Mouse (Mus musculus): ENCODE measurements at regions not wholly inside any gene's neighbourhood (a gene's known extent, or its start where the extent isn't known, plus 50 kb on each side); places are given as distances from the start of the nearest gene placed in this dataset. TPM values are rescaled to one million over a fixed set of nuclear protein-coding genes. Genes with fewer than 3 reads are reported as not detected.
"Not testable (repeated sequence)": the region's sequence is repeated elsewhere in the genome, so short reads cannot be mapped to it uniquely, and the experiment has no call there.

DNA sequence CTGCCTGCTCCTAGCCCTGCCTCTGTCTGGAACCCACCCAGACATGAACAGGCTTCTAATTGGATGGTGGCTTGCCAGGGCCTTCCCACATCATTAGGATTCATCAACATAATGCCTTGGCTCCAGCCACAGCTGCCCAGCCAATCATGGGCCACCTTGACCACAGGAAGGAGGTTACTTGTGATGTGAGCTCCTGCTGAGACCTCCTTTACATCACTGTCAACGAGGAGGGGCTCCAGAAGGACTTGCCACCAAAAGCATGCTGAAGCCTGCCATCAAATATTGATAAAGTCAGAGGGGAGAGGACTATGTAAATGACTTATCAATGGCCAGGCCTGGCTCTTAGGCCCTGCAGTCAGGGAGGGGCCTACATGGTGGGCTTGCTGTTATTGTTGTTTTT lies 175.6 kb downstream of the Map1s start:
- not testable (repeated sequence) for DNase-seq (ENCODE audit: low spot score)

GRCm38 (mm10) chr8:71127131-71127530 lies 145.4 kb upstream of the Myo9b start:
- not testable (repeated sequence) for DNase-seq (ENCODE audit: low spot score)

DNA sequence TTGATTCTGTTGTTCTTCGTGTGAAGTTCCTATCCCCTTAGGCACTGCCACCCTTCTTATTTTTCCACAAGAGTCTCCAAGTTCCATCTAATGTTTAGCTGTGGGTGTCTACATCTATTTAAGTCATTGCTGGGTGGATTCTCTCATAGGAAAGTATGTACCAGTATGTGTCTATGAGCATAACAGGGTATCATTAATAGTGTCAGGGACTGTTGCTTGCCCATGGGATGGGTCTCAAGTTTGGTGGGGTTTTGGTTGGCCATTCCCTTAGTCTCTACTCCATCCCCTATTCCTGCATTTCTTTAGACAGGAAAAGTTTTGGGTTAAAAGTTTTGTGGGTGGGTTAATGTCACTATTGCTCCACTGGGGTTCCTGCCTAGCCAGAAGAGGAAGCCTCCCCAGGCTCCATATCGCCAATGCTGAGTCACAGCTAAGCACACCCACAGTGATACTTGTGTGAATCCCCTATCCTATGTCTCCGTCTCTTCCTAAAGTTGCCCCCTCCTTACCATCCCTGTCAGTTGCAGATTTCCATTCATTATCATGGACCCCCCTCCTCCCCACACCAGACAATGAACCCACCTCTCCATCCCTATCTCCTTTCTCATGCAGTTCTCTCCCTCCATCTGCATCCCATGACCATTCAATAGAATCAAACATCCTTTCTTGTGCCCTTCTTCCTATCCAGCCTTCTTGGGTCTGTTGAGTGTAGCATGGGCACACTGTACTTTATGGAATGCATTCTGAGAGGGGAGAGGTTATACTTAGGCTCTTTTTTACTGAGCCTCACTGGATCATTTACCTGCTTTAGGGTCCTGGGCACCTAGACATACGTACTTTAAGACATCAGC lies 141.9 kb upstream of the Myo9b start:
- no peak for DNase-seq (ENCODE audit: low spot score)

- peak; percentile 6 for DNase-seq (ENCODE audit: low spot score)
Measured at GRCm38 (mm10) chr8:71131327-71132089, 141.0 kb upstream of the Myo9b start.

- not testable (repeated sequence) for DNase-seq (ENCODE audit: low spot score)
Measured at GRCm38 (mm10) chr8:71132898-71133297, 139.6 kb upstream of the Myo9b start.

DNA sequence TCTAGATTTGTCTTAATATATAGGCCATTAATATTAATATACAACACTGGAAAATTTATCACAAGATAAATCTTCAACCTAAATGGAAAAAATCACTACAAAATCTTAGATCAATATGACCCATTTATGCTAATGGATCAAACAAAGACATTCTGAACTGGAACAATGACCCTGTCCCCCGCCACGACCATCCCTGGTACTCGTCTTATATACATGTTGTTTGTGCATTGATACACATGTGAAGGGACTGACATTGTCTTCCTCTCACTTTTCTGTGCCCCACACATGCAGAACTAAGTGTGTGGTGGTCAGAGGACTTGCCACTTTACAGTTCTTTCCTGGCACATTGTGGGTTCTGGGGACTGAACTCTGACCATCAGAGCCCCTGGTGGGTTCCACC lies 135.4 kb upstream of the Myo9b start:
- not testable (repeated sequence) for DNase-seq (ENCODE audit: low spot score)

GRCm38 (mm10) chr8:71142373-71142973 lies 130.0 kb upstream of the Myo9b start:
- DNase-seq (ENCODE audit: low spot score), result not testable (repeated sequence)

DNA sequence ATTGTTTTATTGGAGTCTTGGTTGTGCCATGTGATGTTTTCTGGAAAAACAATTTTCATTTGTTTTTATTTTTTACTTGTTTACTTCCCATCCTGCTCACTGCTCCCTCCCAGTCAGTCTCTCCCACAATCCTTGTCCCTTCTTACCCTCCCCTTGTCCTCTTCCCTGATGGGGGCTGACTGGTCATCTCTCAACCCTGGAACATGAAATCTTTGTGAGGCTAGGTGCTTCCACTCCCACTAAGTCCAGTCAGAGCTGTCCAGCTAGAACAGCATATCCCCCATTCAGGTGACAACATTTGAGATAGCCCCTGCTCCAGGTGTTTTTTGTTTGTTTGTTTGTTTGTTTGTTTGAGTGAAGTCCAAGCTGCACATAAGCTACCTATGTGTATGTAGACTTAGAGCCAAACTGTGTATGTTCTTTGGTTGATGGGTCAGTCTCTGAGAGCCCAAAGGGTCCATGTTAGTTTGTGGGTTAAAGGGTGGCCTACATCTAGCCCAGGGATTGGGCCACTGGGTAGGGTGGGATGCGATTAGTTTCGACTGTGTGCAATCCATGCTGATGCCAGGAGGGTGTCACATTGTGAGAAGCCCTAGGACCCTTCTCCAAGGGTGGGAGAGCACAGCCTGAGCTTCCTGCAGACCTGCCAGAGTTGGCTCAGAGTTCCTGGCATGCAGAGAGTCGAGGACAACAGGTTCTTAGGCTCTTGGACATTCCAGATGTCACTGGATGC lies 100.9 kb upstream of the Myo9b start:
- not testable (repeated sequence) for DNase-seq (ENCODE audit: low spot score)

DNA sequence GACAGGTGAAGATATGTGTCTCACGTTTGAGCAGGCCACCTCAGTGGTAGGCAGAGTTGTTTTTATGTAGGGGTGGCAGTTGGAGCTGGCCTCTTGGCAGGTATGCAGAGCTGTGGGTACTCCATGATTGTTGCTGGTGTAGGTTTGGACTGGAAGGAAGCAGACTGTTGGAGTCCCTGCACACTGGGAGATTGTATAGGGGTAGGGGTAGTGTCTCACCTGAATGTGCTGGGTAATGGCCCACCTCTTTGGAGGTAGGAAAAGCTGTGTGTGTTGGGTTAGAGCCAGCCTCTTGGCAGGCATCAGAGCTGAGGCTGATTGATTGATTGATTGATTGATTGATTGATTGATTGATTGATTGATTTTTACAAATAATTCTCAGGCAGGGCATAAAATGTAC lies 79.6 kb upstream of the Myo9b start:
- DNase-seq (ENCODE audit: low spot score), result not testable (repeated sequence)

DNA sequence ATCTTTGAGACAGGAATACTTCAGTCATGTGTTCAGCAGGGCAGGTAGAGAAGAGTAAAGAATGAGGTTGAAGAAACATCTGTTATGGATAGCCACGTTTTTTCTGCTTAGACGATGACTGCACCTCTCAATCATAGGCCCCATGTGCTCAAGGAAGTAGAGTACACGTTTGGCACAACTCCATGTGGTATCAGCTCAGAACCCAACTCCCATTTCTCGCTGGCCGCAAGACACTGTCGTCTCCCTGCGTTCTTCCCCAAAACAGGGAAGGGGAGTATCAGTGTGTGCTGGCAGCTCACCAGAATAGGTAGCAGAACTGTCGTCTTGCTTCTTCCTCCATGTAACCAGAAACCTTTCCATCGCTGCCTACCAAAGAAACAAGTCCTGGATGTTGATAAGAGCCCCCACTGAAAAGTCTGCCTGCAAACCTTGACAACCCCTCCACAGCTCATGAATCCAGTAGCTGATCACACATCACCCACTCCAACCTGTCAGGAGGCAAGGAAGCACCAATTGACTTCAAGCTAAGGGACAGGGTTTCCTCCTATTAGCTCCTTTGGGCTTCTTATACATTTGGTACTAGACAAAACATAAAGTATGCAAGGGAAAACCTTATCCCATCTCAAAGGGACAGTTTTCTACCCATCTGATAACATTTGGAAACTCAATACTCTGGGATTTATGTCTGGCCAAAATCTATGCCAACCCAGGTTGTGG lies 77.3 kb upstream of the Myo9b start:
- DNase-seq (ENCODE audit: low spot score), result not testable (repeated sequence)

Small RNA genes in the stretch of these regions (microRNA-seq; reads per million reads assigned to microRNA genes)
- gene Gm27628 (ENCODE audit: borderline number of aligned reads), result not detected

Data from thymus, postnatal 0 days (tissue).